Mouse (Mus musculus) CH12.LX (cell line): Measurements from ENCODE around the gene Dpp6. TPM values are rescaled to one million over a fixed set of nuclear protein-coding genes. Genes with fewer than 3 reads are reported as not detected.

Source experiments
- DNase-seq: peaks from one replicate; pipeline ENCODE4 v3.0.0-alpha.2; 2013; ENCODE audit errors: extremely low read depth
- H3K27ac ChIP-seq: 2 replicates; pipeline ENCODE4 v1.5.1; 2012; ENCODE audit warnings: low read depth, mild to moderate bottlenecking, control low read depth, moderate library complexity; ENCODE audit not compliant: insufficient read depth
- H3K27me3 ChIP-seq: replicated peaks from 2 replicates; pipeline ENCODE3; 2012; ENCODE audit warnings: inconsistent platforms
- H3K36me3 ChIP-seq, 2 experiments: replicated peaks in 1 of 2; 2 replicates each; pipeline versions ENCODE3 to v1.6.1; 2012; ENCODE audit warnings: inconsistent platforms in 1 of 2, low read length in 1 of 2, mild to moderate bottlenecking in 1 of 2, mixed read lengths in 1 of 2, moderate library complexity in 1 of 2; ENCODE audit not compliant: control insufficient read depth in 1 of 2, insufficient read depth in 1 of 2
- H3K4me1 ChIP-seq, 2 experiments: 2 replicates each; pipeline ENCODE4 v1.6.1; 2012; ENCODE audit warnings: inconsistent platforms in 1 of 2, moderate library complexity in 1 of 2; ENCODE audit not compliant: insufficient read depth in 2 of 2, control insufficient read depth in 1 of 2
- H3K4me2 ChIP-seq: 2 replicates; pipeline ENCODE4 v1.6.1; 2012; ENCODE audit warnings: low read depth, mild to moderate bottlenecking, control low read depth; ENCODE audit not compliant: poor library complexity, insufficient read depth, severe bottlenecking
- H3K4me3 ChIP-seq, 3 experiments: fragments of 150-350 bp in 1 of 3; sonication (generic) in 1 of 3; replicated peaks in 1 of 3; 2 replicates each; pipeline versions ENCODE3 to v1.5.1; 2011 to 2012; ENCODE audit warnings: low read depth in 2 of 3, low read length in 2 of 3, mild to moderate bottlenecking in 2 of 3, moderate library complexity in 2 of 3, control low read depth in 1 of 3, improper control_type of control experiment in 1 of 3, inconsistent platforms in 1 of 3, mixed read lengths in 1 of 3; ENCODE audit not compliant: poor library complexity in 1 of 3
- H3K79me2 ChIP-seq: replicated peaks from 2 replicates; pipeline ENCODE4 v1.6.1; 2012; ENCODE audit warnings: mild to moderate bottlenecking, moderate library complexity; ENCODE audit not compliant: control insufficient read depth, poor library complexity, insufficient read depth, severe bottlenecking; ENCODE audit errors: extremely low read depth
- H3K9ac ChIP-seq: 2 replicates; pipeline ENCODE4 v1.6.1; 2012; ENCODE audit warnings: low read depth, mild to moderate bottlenecking, control low read depth, moderate library complexity; ENCODE audit not compliant: insufficient read depth
- H3K9me3 ChIP-seq: replicated peaks from 2 replicates; pipeline ENCODE3; 2012; ENCODE audit warnings: low read length, inconsistent platforms, mixed read lengths
- E2F4 ChIP-seq: IDR thresholded peaks from 2 replicates; pipeline ENCODE4 v1.6.1; 2011; ENCODE audit warnings: low read depth, low read length, improper control_type of control experiment; ENCODE audit not compliant: insufficient replicate concordance
- EP300 ChIP-seq: IDR thresholded peaks from 2 replicates; pipeline ENCODE4 v1.6.1; 2011; ENCODE audit warnings: low read length, improper control_type of control experiment
- GABPA ChIP-seq: IDR thresholded peaks from 2 replicates; pipeline ENCODE4 v1.6.1; 2012; ENCODE audit warnings: low read depth, low read length, improper control_type of control experiment, inconsistent platforms; ENCODE audit not compliant: insufficient replicate concordance
- KAT2A ChIP-seq: IDR thresholded peaks from 2 replicates; pipeline ENCODE4 v1.6.1; 2012; ENCODE audit warnings: low read length, improper control_type of control experiment, inconsistent platforms; ENCODE audit not compliant: insufficient replicate concordance
- MAX ChIP-seq: IDR thresholded peaks from 2 replicates; pipeline ENCODE4 v1.6.1; 2011; ENCODE audit warnings: low read length, improper control_type of control experiment
- MAZ ChIP-seq: IDR thresholded peaks from 2 replicates; pipeline ENCODE4 v1.6.1; 2012; ENCODE audit warnings: low read depth, mild to moderate bottlenecking, inconsistent platforms, low read length, improper control_type of control experiment, moderate library complexity
- MEF2A ChIP-seq: IDR thresholded peaks from 2 replicates; pipeline ENCODE4 v1.6.1; 2014; ENCODE audit warnings: low read depth, mild to moderate bottlenecking, inconsistent platforms, low read length, improper control_type of control experiment, borderline replicate concordance
- MXI1 ChIP-seq: IDR thresholded peaks from 2 replicates; pipeline ENCODE4 v1.6.1; 2011; ENCODE audit warnings: mild to moderate bottlenecking, low read depth, low read length, improper control_type of control experiment
- PAX5 ChIP-seq: IDR thresholded peaks from 2 replicates; pipeline ENCODE4 v1.6.1; 2012; ENCODE audit warnings: low read length, inconsistent platforms, mixed read lengths
- POLR2AphosphoS2 ChIP-seq: IDR thresholded peaks from 2 replicates; pipeline ENCODE4 v1.6.1; 2011; ENCODE audit warnings: low read depth, low read length, improper control_type of control experiment
- RAD21 ChIP-seq: IDR thresholded peaks from 2 replicates; pipeline ENCODE4 v1.6.1; 2011; ENCODE audit warnings: low read depth, mild to moderate bottlenecking, low read length, improper control_type of control experiment, moderate library complexity
- UBTF ChIP-seq: IDR thresholded peaks from 2 replicates; pipeline ENCODE4 v1.6.1; 2012; ENCODE audit warnings: low read depth, mild to moderate bottlenecking, inconsistent platforms, low read length, improper control_type of control experiment, moderate library complexity
- USF1 ChIP-seq: IDR thresholded peaks from 2 replicates; pipeline ENCODE4 v1.6.1; 2014; ENCODE audit warnings: low read depth, mild to moderate bottlenecking, inconsistent platforms, low read length, improper control_type of control experiment
- USF2 ChIP-seq: conservative IDR thresholded peaks from 2 replicates; pipeline ENCODE4 v1.6.1; 2011; ENCODE audit warnings: low read depth, low read length, improper control_type of control experiment
- ZC3H11A ChIP-seq: IDR thresholded peaks from 2 replicates; pipeline ENCODE4 v1.6.1; 2012; ENCODE audit warnings: low read depth, mild to moderate bottlenecking, inconsistent platforms, low read length, improper control_type of control experiment
- ZKSCAN1 ChIP-seq: IDR thresholded peaks from 2 replicates; pipeline ENCODE4 v1.6.1; 2012; ENCODE audit warnings: low read depth, inconsistent platforms, low read length, improper control_type of control experiment, borderline replicate concordance
- ZMIZ1 ChIP-seq: IDR thresholded peaks from 2 replicates; pipeline ENCODE4 v1.6.1; 2012; ENCODE audit warnings: low read depth, mild to moderate bottlenecking, inconsistent platforms, low read length, improper control_type of control experiment
- ZNF384 ChIP-seq: IDR thresholded peaks from 2 replicates; pipeline ENCODE4 v1.6.1; 2012; ENCODE audit warnings: low read depth, low read length, improper control_type of control experiment, inconsistent platforms
- dilution Hi-C: fragments of 300-500 bp; cut with MboI; formaldehyde crosslinking; loops from 2 replicates; pipeline ENCODE4 v1.14.3; 2020; ENCODE audit warnings: low sequenced_read_pairs; ENCODE audit not compliant: extremely low pct_unique_long_range_greater_than_20kb, extremely low pct_ligation_motif_present
- in situ Hi-C: fragments of 300-500 bp; cut with MboI; formaldehyde crosslinking; loops from 3 replicates; pipeline ENCODE4 v1.14.3; 2019; ENCODE audit warnings: low sequenced_read_pairs, low pct_ligation_motif_present, low pct_unique_long_range_greater_than_20kb, mixed read lengths
- polyA plus RNA-seq: library from polyadenylated mRNA; unstranded; fragments of >175 nt; gene quantifications from 2 replicates; pipeline ENCODE4 v1.2.1, GENCODE M21; 2012; ENCODE audit warnings: low read depth; ENCODE audit not compliant: insufficient read length
- total RNA-seq, 2 experiments: library from RNA; depleted of rRNA; stranded (reverse); fragments of 300-350 nt in 1 of 2; fragments of >200 nt in 1 of 2; gene quantifications; 2 replicates each; pipeline ENCODE4 v1.2.3; 2012 to 2014

Gene Dpp6
- total and polyA plus RNA-seq, 3 experiments: not detected

GRCm38 (mm10) chr5:26795524-26795923 is 21.5 kb upstream of the Dpp6 start:
- Histone ChIP-seq H3K4me1 (no peaks in the 10 kb centered on the region), H3K36me3 (no peaks in the 10 kb centered on the region), H3K4me3 (no peak overlapping the region), H3K79me2 (no peaks in the 10 kb centered on the region), H3K4me2 (no peak overlapping the region), H3K27me3 (no peaks in the 10 kb centered on the region), H3K9ac (no peak overlapping the region), H3K27ac (no peak overlapping the region), H3K9me3 (peaks cover 45% of the 10 kb centered on the region)
- dilution Hi-C loops (no loop called here), in situ Hi-C loops (no loop called here)
- no peak for TF ChIP-seq USF1
- no peak for TF ChIP-seq USF2
- TF ChIP-seq RAD21: no peak
- TF ChIP-seq EP300: no peak
- TF ChIP-seq MAX: no peak
- no peak for TF ChIP-seq ZNF384
- no peak for TF ChIP-seq UBTF
- no peak for TF ChIP-seq ZC3H11A
- TF ChIP-seq GABPA: no peak
- TF ChIP-seq POLR2AphosphoS2: no peak
- TF ChIP-seq MXI1: no peak
- no peak for TF ChIP-seq PAX5
- DNase-seq: no peak

- Histone ChIP-seq H3K9ac (no peak overlapping the region), H3K4me3 (no peak overlapping the region), H3K79me2 (no peaks in the 10 kb centered on the region), H3K36me3 (no peaks in the 10 kb centered on the region), H3K4me2 (no peak overlapping the region), H3K9me3 (peaks cover 20% of the 10 kb centered on the region), H3K27ac (no peak overlapping the region), H3K4me1 (no peaks in the 10 kb centered on the region), H3K27me3 (no peaks in the 10 kb centered on the region)
- DNase-seq: no peak
- TF ChIP-seq MEF2A: no peak
- no peak for TF ChIP-seq MAX
- no peak for TF ChIP-seq MAZ
- TF ChIP-seq USF2: no peak
- no peak for TF ChIP-seq ZMIZ1
- no peak for TF ChIP-seq E2F4
- no peak for TF ChIP-seq ZC3H11A
- TF ChIP-seq KAT2A: no peak
- TF ChIP-seq ZKSCAN1: no peak
- in situ Hi-C loops: no loop called here
- dilution Hi-C loops: no loop called here
Measured at GRCm38 (mm10) chr5:26835972-26836371, 19.0 kb downstream of the Dpp6 start.
